Mouse (Mus musculus) inflammation-experienced regulatory T-cells, adult 6 months (primary cell): ENCODE measurements around the gene Rasal1. TPM values are rescaled to one million over a fixed set of nuclear protein-coding genes. Genes with fewer than 3 reads are reported as not detected.

Source experiments
- ATAC-seq: one replicate; pipeline ENCODE4 v1.8.0; 2017
- polyA plus RNA-seq, 3 experiments: library from polyadenylated mRNA; unstranded; fragments of 100-300 nt; shearing (Covaris generic); gene quantifications; one replicate each; pipeline ENCODE4 v1.2.1; 2017

The Rasal1 gene
- polyA plus RNA-seq, 3 experiments from 2014 or later: 6.8 to 9.7 (median 6.8) TPM

GRCm38 (mm10) chr5:120622198-120622851 is 26.3 kb upstream of the Rasal1 start:
- ATAC-seq: peak; percentile 39

- ATAC-seq: no peak
These were observed 24.2 kb upstream of the Rasal1 start for GRCm38 (mm10) chr5:120624427-120624826.

- ATAC-seq: no peak
These were observed 22.2 kb upstream of the Rasal1 start for GRCm38 (mm10) chr5:120626399-120626798.

- no peak for ATAC-seq
These were observed 20.9 kb upstream of the Rasal1 start for GRCm38 (mm10) chr5:120627515-120628300.

GRCm38 (mm10) chr5:120628624-120629023 is 20.0 kb upstream of the Rasal1 start:
- ATAC-seq: no peak

- no peak for ATAC-seq
These were observed 17.5 kb upstream of the Rasal1 start for GRCm38 (mm10) chr5:120631128-120631527.

GRCm38 (mm10) chr5:120631892-120632291 is 16.7 kb upstream of the Rasal1 start:
- ATAC-seq: no peak

GRCm38 (mm10) chr5:120634131-120634530 is 14.5 kb upstream of the Rasal1 start, which contains the start of gene Cfap73:
Cfap73 (minus strand) TSS chr5:120634235.
- ATAC-seq: no peak

GRCm38 (mm10) chr5:120634860-120635259 is 13.8 kb upstream of the Rasal1 start:
- no peak for ATAC-seq

GRCm38 (mm10) chr5:120635633-120636032 is 13.0 kb upstream of the Rasal1 start:
- no peak for ATAC-seq

- no peak for ATAC-seq
These were observed 8.5 kb upstream of the Rasal1 start for GRCm38 (mm10) chr5:120640094-120640493.

GRCm38 (mm10) chr5:120643365-120644085 is 5.1 kb upstream of the Rasal1 start:
- ATAC-seq: no peak

GRCm38 (mm10) chr5:120644227-120644626 is 4.4 kb upstream of the Rasal1 start:
- ATAC-seq: no peak

- no peak for ATAC-seq
These were observed 2.8 kb upstream of the Rasal1 start for GRCm38 (mm10) chr5:120645851-120646250.

GRCm38 (mm10) chr5:120647361-120647760 is 1.3 kb upstream of the Rasal1 start:
- no peak for ATAC-seq

- peak; percentile 52 for ATAC-seq
These were observed 659 bp upstream of the Rasal1 start for GRCm38 (mm10) chr5:120647814-120648491.

GRCm38 (mm10) chr5:120649374-120649933 is 842 bp downstream of the Rasal1 start:
- ATAC-seq: peak; percentile 19

- no peak for ATAC-seq
These were observed 1.3 kb downstream of the Rasal1 start for GRCm38 (mm10) chr5:120649938-120650337.

GRCm38 (mm10) chr5:120651230-120651629 is 2.6 kb downstream of the Rasal1 start:
- ATAC-seq: no peak

- ATAC-seq: no peak
These were observed 4.5 kb downstream of the Rasal1 start for GRCm38 (mm10) chr5:120652915-120653701.

- no peak for ATAC-seq
These were observed 5.3 kb downstream of the Rasal1 start for GRCm38 (mm10) chr5:120653873-120654272.
